ENCODE assay signal across 8 mouse cellular contexts in the genomic region with DNA sequence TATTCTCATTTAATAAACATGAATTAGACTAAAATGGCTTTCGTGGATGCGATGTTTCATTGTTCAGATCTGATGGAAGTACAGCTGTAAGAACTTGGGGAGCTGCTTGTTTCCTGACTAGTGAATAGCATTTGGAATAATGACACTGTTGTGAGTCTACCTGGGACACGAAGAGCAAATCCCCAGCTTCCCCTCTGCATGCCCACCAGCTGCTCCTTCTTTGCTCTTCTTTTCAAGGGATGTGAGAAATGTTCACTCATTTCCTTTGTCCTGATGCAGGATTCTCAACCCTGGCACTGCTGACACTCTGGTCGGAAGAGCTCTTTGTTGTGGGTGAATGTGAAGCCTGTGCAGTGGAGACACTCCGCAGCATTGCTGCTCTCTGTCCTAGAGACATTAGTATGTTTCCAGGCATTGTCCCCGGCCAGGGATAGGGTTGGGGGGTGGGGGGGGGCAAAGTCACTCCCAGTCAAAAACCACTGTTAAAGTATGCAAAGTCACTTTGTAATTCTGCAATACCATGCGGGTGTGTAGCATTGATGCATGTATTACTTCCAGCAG.
DNase-seq lines count a peak whose midpoint lies in the region; ATAC-seq lines count a peak whose summit lies in the region.

No protein-coding gene starts in this region.

- no peaks in the 10 kb centered on the region for H3K9me3 ChIP-seq in kidney, embryonic 14.5 days (ENCODE audit: control insufficient read depth, low read length)
- no peaks in the 10 kb centered on the region for H3K9me3 ChIP-seq in embryonic facial prominence, embryonic 11.5 days (replicated peaks; ENCODE audit: control insufficient read depth, low read length)
- no peaks in the 10 kb centered on the region for H3K9me3 ChIP-seq in forebrain, embryonic 16.5 days (ENCODE audit: control insufficient read depth, low read length)
- no peaks in the 10 kb centered on the region for H3K9me3 ChIP-seq in midbrain, embryonic 12.5 days

- H3K27ac ChIP-seq in kidney, embryonic 14.5 days (ENCODE audit: low read depth, low read length) = peak overlapping the region; percentile 38; the same call in 1 of the 2 replicates
- no peak overlapping the region; the same call in 1 of the 2 replicates for H3K27ac ChIP-seq in embryonic facial prominence, embryonic 11.5 days (replicated peaks; ENCODE audit: low read depth, low read length)
- H3K27ac ChIP-seq in forebrain, embryonic 16.5 days (ENCODE audit: low read length) = peak overlapping the region; percentile 86
- peak overlapping the region; percentile 81 for H3K27ac ChIP-seq in midbrain, embryonic 12.5 days (replicated peaks)

- no peaks in the 10 kb centered on the region for H3K27me3 ChIP-seq in kidney, embryonic 14.5 days (ENCODE audit: control insufficient read depth, insufficient read depth, low read length)
- H3K27me3 ChIP-seq in embryonic facial prominence, embryonic 11.5 days (ENCODE audit: control insufficient read depth, insufficient read depth, low read length) = no peaks in the 10 kb centered on the region
- no peaks in the 10 kb centered on the region for H3K27me3 ChIP-seq in forebrain, embryonic 16.5 days (replicated peaks; ENCODE audit: control insufficient read depth, insufficient read depth, low read length)
- no peaks in the 10 kb centered on the region for H3K27me3 ChIP-seq in midbrain, embryonic 12.5 days

- 0 out of 2 replicates have a peak, but pooled peaks have one; percentile 9 for ATAC-seq in kidney, embryonic 14.5 days (ENCODE audit: low FRiP score, low TSS enrichment)
- ATAC-seq in embryonic facial prominence, embryonic 11.5 days (replicated peaks; ENCODE audit: insufficient number of reproducible peaks, low FRiP score, low TSS enrichment, low read depth) = no peak
- peak; percentile 27 for ATAC-seq in forebrain, embryonic 16.5 days
- peak; percentile 64 for ATAC-seq in midbrain, embryonic 12.5 days (ENCODE audit: low FRiP score, low read depth)
- no peak for ATAC-seq in monocyte, adult 5-6 weeks (replicated peaks; ENCODE audit: insufficient number of reproducible peaks, low FRiP score, low TSS enrichment, poor library complexity, severe bottlenecking)

- peak overlapping the region; percentile 29; the same call in 1 of the 2 replicates for H3K4me2 ChIP-seq in kidney, embryonic 14.5 days (replicated peaks; ENCODE audit: low read depth, low read length)
- H3K4me2 ChIP-seq in embryonic facial prominence, embryonic 11.5 days (ENCODE audit: low read depth, low read length) = no peak overlapping the region
- H3K4me2 ChIP-seq in forebrain, embryonic 16.5 days (ENCODE audit: low read length) = peak overlapping the region; percentile 43
- H3K4me2 ChIP-seq in midbrain, embryonic 12.5 days (replicated peaks) = peak overlapping the region; percentile 44

- H3K9ac ChIP-seq in kidney, embryonic 14.5 days (ENCODE audit: low read depth, low read length) = no peak overlapping the region
- peak overlapping the region; percentile 39; the same call in 1 of the 2 replicates for H3K9ac ChIP-seq in embryonic facial prominence, embryonic 11.5 days (replicated peaks; ENCODE audit: low read length)
- H3K9ac ChIP-seq in forebrain, embryonic 16.5 days (replicated peaks; ENCODE audit: low read depth, low read length) = peak overlapping the region; percentile 14; the same call in 1 of the 2 replicates
- peak overlapping the region; percentile 35; the same call in 1 of the 2 replicates for H3K9ac ChIP-seq in midbrain, embryonic 12.5 days (replicated peaks)

- peaks cover 49% of the 10 kb centered on the region for H3K4me1 ChIP-seq in kidney, embryonic 14.5 days (ENCODE audit: control insufficient read depth, insufficient read depth, low read length)
- H3K4me1 ChIP-seq in embryonic facial prominence, embryonic 11.5 days (ENCODE audit: control insufficient read depth, insufficient read depth, low read length) = peaks cover 14% of the 10 kb centered on the region
- peaks cover 45% of the 10 kb centered on the region for H3K4me1 ChIP-seq in forebrain, embryonic 16.5 days (replicated peaks; ENCODE audit: control insufficient read depth, insufficient read depth, low read length)
- peaks cover 53% of the 10 kb centered on the region for H3K4me1 ChIP-seq in midbrain, embryonic 12.5 days

- no peaks in the 10 kb centered on the region for H3K36me3 ChIP-seq in kidney, embryonic 14.5 days (ENCODE audit: control insufficient read depth, insufficient read depth, low read length)
- no peaks in the 10 kb centered on the region for H3K36me3 ChIP-seq in embryonic facial prominence, embryonic 11.5 days (replicated peaks; ENCODE audit: control insufficient read depth, insufficient read depth, low read depth, low read length)
- H3K36me3 ChIP-seq in forebrain, embryonic 16.5 days (ENCODE audit: control insufficient read depth, insufficient read depth) = no peaks in the 10 kb centered on the region
- H3K36me3 ChIP-seq in midbrain, embryonic 12.5 days = no peaks in the 10 kb centered on the region

- 65% methylated on average over 7 of the region's 7 CpGs for WGBS in kidney, embryonic 14.5 days
- 64% methylated on average over 7 of the region's 7 CpGs for WGBS in embryonic facial prominence, embryonic 11.5 days
- WGBS in forebrain, embryonic 16.5 days = 25% methylated on average over 7 of the region's 7 CpGs
- WGBS in midbrain, embryonic 12.5 days = 27% methylated on average over 7 of the region's 7 CpGs

- H3K4me3 ChIP-seq in kidney, embryonic 14.5 days (ENCODE audit: low read length) = no peak overlapping the region
- H3K4me3 ChIP-seq in embryonic facial prominence, embryonic 11.5 days (ENCODE audit: low read depth, low read length) = no peak overlapping the region
- no peak overlapping the region for H3K4me3 ChIP-seq in forebrain, embryonic 16.5 days (replicated peaks; ENCODE audit: low read length)
- no peak overlapping the region; the same call in 1 of the 2 replicates for H3K4me3 ChIP-seq in midbrain, embryonic 12.5 days

- DNase-seq in kidney, adult 9 months = no peak
- DNase-seq in embryonic facial prominence, embryonic 11.5 days (ENCODE audit: low spot score) = no peak
- no peak for DNase-seq in gastrocnemius, postnatal 25 days
- no peak for DNase-seq in ovary, postnatal 14 days (ENCODE audit: low spot score)

Comparison
In these comparisons a context has a peak if more than half of its experiments do, and no peak if none do; other contexts are left out.
1. ATAC-seq: peak in kidney, embryonic 14.5 days (single experiment), forebrain, embryonic 16.5 days (single experiment) and midbrain, embryonic 12.5 days (single experiment); none in embryonic facial prominence, embryonic 11.5 days (single experiment) and monocyte, adult 5-6 weeks (single experiment).